Mouse (Mus musculus): ENCODE data around the gene Hnrnph3.

GRCm38 (mm10) chr10:63065988-63066387 is 42.0 kb upstream of the Hnrnph3 start:
- TF ChIP-seq CTCF (IDR thresholded peaks at IDR 0.05; ENCODE audit: low read depth, low read length) (no peak), GATA1 (IDR thresholded peaks at IDR 0.05; ENCODE audit: borderline replicate concordance, low read length) (no peak), GATA2 (IDR thresholded peaks at IDR 0.05; ENCODE audit: borderline replicate concordance, low read depth, low read length) (no peak), TAL1 (conservative IDR thresholded peaks at IDR 0.05; ENCODE audit: low read depth, low read length) (no peak), POLR2AphosphoS5 (IDR thresholded peaks at IDR 0.05; ENCODE audit: insufficient replicate concordance, low read depth, low read length) (no peak)

All from G1E (cell line).